Mouse (Mus musculus): Measurements from ENCODE around the gene A030003K21Rik. TPM values are rescaled to one million over a fixed set of nuclear protein-coding genes. Genes with fewer than 3 reads are reported as not detected.
"Not testable (repeated sequence)": the region's sequence is repeated elsewhere in the genome, so short reads cannot be mapped to it uniquely, and the experiment has no call there.

Gene A030003K21Rik
- total RNA-seq (2022) = not detected

DNA sequence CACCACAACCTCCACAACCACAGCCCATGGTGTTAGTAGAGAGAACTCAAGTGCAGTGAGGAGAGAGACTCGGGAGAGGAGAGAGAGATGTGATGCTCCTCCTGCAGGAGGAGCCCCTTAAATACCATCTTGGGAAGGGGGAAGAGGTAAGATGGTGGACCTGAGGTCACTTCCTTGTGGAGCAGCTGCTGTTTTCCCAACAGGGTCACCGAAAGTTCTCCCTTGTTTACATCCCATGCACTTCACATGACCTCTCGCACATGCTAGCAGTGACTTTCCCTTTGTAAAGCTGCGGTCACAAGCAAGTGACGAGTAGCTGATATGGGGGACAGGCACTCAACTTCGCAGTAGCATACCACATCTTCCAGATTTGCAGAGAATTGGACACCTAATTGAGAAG, at the start of gene A030003K21Rik:
A030003K21Rik (minus strand) TSS at position 94 of the 400 bp plus-strand sequence.
- DNase-seq = not testable (repeated sequence)

DNA sequence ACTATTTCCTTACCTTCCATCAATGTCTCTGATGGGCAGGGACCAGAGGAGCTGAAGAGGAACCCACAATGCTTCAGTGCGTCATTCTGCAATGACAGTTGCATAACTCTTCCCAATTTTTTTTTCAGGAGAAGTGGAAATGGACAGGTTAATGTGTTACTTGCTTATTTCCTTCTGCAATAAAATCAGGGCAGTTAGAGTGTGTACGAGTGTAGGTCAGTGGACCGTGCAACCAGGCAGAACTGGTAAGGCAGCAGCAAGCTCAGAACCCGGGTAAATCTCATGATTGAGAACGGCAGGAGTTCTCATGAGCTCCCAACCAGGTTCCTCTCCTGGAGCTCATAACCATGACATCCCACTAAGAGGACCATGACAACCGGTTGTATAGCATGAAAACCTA, 48.9 kb upstream of the A030003K21Rik start:
- no peak for DNase-seq

DNA sequence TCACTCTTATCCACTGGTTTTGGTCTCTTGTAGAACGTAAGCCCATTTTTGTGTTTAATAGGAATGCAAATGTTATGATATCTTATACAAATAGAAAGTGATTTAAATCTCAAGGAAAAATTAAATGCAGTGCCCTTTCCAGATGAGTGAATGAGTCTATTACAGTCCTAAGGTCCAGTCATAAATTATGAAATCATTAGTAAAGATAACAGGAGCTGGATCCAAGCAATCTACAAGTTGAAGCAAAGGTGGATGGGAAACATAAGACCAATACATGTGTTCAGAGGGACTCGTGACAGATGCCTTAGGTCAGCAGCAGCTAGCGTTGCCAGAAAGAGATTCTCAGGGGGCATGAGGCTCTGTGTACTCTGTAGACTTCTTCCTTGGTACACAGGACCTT, 48.4 kb upstream of the A030003K21Rik start:
- no peak for DNase-seq

DNA sequence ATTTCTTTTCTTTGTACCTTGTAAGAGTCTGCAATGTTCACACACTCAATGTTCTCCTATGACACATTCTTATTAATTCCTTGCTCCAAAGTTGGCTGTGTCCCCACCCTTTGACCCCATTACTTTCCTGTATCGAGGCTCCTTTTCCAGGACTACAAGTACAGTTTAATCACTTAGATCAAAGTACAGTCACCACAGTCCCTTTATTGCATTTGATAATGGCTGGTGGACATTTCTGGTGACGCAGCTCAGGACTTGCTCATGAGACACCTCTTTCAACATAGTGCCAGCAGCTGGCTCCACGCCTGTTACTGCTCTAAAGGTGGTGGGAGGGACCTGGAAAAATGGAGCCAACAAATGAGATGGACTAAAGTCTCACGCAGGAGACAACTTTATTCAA, 47.9 kb upstream of the A030003K21Rik start:
- DNase-seq = no peak

DNA sequence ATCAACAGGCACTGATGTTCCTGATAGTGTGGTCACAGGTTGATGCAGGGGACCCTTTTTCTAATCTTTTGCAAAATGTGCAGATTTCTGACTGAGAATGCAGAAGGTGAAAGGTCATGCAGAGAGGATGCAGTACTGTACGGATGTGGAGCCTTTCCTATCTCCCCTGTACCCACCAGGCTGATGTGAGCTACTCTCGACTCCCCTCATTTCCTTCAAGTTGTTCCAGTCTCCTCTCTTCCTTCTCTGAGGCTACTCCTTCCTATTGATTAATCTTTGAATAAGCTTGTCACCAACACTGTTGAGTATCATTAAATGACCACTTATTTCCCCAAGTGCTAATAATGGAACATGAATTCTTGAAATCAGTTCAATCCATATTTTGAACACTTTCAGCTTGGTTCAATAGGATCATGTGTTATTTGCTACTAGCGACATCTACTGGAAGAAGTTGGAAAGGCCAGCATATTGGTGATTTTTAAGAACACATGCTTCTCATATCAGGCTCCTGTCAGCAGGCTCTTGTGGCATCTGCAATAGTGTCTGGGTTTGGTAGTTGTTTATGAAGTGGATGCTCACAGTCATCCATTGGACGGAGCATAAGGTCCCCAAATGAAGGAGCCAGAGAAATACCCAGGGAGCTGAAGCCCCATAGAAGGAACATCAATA, 44.5 kb upstream of the A030003K21Rik start:
- no peak for DNase-seq

DNA sequence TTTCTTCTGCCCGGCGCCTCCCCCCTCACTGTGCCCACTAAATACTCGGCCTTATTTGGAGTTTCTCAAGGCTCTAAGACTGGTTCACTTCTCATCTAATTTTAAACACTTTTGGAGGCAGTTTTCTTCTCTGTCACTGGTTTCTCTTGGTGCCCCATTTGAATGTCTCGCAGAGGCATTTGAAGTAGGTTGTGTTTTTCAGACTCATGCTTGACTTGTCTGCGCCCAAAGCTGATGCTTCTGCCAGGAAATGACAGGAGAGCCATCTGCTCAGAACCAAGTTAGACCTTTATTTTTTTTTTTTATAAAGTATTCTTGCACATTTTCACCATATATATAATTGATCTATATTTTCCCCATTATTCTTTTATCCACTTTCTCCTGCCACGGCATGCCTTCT, 43.5 kb upstream of the A030003K21Rik start:
- DNase-seq = no peak

DNA sequence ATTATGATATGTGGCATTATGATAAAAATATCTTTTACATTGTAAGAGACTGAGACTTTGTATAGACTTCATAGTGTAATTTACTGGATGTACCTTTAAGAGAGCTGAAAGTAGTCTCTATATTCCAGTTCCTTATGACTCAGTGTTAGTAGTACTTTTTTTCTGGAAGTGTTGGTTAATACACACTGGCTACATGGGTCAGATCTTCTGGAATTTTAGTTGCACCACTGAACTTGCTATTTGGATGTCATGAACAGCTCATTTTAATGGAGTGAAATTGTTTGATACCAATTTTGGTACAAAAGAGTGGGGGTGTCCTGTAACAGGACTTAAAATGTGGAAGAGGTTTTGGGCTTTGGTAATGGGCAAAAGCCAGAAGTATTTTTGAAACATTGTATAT, 34.7 kb upstream of the A030003K21Rik start:
- DNase-seq = no peak

DNA sequence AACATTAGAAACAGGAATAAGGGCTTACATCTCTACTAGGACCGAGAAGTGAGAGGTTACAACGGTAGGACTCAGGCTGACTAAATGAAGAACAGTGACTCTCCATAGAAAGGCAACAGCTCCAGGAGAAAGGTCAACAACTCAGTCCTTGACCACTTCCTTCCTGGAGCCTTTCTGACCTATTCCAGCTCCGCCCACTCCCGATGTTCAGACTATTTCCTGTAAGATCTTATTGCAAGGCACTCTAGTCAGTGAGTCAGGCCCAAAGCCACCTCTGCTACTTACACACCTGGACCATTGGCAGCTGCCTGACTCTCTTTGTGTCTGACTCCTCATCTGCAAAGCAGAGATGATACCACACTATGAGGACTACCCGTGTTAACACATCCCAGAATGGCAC, 32.6 kb upstream of the A030003K21Rik start:
- DNase-seq = no peak

DNA sequence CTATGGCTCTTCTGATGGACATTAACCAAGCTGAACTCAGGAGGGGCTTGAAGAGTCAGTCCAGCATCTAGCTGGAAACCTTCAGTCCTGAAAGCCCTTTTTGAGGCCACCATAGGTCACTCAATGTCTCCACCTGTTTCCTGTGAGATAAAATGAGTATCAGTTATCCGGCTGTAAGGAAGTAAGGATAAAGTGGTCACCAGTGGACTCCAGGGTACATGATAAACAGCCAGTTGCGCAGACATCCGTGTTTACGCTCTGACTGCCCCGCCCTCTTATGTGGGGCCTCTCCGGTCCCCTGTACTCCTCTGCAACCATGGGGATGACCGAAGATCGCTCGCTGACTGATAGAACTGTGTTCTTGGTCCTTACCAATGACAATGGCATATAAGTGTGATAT, 31.2 kb upstream of the A030003K21Rik start:
- no peak for DNase-seq

DNA sequence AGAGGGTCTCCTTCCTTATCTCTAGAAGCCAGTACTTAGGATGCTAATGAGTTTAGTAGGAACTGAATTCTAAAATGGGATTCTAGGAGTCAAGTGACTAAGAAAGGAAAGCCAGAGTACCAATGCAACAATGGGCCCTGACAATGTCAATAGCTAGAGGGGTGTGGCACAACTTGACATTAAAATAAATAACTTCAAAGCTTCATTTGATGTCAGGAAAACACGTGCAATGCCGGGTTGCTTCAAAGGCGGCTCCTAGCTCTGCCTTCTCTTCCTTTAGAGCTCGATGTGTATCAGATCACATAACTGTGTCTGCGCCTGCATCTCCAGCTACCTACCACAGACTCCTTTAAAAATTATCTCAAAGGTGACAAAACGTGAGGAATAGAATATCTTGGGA, 30.7 kb upstream of the A030003K21Rik start:
- no peak for DNase-seq

DNA sequence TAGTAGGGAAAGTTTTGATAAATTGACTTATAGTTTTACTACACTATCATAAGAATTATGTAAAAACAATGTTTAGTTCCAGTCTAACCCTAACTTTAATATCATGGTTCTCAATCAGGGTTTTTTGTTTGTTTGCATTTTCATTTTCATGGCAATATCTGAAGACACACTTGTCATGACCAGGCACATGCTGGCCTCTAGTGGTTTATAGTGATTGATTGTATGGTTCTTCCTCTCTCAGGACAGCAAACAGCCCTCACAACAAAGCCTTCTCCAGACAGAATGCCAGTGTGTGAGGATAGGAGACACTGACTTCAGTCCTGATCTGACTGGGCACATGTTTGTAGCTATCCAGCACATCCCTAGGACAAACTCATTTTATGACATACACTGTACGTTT, 30.1 kb upstream of the A030003K21Rik start:
- no peak for DNase-seq

DNA sequence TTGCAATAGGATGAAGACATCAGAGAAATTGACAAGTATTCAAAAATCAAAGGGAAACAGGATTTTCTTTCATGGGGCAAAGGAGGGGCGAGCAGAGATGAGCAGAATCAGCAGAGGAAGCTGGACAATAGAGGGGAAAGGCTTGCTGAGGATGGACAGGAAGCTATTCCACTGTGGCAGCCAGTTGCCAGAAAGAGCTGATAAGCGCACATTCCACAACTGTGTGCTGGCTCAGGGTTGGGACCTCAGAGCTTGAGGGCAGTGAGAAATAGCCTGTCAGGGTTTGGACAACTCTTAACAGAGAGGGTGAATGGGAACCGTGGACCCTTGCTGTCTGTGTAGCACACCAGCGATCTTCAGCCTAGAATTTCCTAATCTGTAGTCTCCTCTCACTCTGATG, 28.9 kb upstream of the A030003K21Rik start:
- DNase-seq = peak; percentile 38

DNA sequence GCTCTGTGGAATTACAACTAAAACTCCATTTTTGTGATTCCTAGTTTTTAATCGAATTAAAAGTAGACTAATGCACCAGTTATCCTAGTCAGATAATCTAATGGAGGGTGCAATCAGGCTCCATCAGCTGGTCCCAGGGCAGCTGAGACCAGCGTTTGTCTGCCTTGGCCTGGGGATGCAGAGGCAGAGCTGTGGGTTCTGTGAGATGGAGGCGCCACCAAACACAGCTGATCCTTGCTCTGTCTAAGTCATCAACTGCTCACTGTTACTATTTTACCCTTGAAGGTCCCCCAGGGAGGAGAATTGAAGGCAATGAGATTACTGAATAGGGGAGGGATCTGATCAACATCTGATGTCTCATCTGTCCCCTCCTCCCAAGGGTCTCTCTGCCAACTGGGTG, 23.2 kb upstream of the A030003K21Rik start:
- DNase-seq = no peak

DNA sequence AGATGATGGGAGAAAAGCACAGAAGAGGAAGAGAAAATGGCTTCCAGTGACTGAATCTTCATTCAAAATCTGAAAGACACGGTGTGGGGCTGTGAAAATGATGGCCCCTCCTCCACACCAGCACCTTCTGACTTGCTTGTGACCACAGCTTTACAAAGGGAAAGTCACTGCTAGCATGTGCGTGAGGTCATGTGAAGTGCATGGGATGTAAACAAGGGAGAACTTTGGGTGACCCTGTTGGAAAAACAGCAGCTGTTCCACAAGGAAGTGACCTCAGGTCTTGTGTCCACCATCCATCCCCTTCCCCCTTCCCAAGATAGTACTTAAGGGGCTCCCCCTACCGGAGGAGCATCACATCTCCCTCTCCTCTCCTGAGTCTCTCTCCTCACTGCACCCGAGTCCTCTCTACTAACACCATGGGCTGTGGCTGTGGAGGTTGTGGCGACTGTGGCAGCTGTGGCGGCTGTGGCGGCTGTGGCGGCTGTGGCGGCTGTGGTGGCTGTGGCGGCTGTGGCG, 16.7 kb upstream of the A030003K21Rik start, which contains the start of gene Gm47955:
Gm47955 (plus strand) TSS at position 417 of the 516 bp plus-strand sequence.
- DNase-seq = no peak

DNA sequence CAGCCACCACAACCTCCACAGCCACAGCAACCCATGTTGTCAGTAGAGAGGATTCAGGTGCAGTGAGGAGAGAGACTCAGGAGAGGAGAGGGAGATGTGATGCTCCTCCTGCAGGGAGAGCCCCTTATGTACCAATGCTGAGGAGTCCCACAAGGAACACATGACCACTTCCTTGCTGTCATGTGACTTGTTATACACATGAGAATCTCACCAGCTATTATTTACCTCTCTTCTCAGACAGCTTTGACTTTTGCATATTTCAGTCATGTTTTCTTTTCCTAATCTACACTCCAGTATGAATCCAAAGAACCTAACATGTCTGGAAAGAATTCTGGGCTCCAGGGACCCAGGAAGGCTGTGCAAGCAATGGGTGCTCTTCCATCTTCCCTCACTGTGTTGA, 12.7 kb upstream of the A030003K21Rik start, which contains the start of gene Gm7544:
Gm7544 (minus strand) TSS at position 101 of the 400 bp plus-strand sequence.
- DNase-seq = not testable (repeated sequence)

DNA sequence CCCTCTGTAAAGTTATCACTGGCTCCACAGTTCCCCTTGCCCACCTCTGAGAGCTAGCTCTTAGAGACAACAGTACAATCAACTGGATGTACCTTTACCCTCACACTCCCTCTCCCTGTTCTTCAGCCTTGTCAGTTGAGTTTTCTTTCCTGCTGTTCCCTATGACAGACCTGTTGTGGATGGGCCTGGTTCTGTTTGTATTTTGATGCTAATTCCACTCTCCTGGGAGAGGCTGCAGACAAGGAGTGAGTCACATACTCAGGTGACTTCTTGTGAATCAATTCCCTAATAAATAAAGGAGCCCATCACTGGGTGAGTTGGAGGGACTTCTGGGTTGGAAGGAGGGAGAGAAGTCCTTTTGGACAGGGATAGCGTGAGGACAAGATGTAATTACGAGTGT, 5.4 kb upstream of the A030003K21Rik start:
- no peak for DNase-seq

DNA sequence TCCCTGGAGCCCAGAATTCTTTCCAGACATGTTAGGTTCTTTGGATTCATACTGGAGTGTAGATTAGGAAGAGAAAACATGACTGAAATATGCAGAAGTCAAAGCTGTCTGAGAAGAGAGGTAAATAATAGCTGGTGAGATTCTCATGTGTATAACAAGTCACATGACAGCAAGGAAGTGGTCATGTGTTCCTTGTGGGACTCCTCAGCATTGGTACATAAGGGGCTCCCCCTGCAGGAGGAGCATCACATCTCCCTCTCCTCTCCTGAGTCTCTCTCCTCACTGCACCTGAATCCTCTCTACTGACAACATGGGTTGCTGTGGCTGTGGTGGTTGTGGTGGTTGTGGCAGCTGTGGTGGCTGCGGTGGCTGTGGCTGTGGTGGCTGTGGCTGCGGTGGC, 2.8 kb upstream of the A030003K21Rik start:
- not testable (repeated sequence) for DNase-seq

DNA sequence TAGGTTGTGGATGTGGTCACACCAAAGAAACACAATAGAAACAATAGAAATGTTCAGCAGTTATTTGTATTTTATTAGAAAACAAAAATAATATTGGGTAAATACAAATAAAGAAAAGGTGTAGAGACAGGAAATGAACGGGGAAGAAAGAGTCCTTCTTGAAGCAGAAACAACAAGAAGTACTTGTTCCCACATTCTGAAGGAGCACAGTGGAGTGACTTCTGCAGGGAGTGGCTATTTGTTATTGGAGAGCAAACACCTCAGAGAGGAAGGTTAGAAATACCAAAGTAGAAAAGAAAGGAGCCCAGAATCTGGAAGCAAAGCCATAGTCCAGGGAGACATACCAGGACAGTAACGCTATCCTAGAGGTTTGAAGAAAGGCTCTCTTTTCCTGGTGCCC, 683 bp downstream of the A030003K21Rik start:
- not testable (repeated sequence) for DNase-seq

DNA sequence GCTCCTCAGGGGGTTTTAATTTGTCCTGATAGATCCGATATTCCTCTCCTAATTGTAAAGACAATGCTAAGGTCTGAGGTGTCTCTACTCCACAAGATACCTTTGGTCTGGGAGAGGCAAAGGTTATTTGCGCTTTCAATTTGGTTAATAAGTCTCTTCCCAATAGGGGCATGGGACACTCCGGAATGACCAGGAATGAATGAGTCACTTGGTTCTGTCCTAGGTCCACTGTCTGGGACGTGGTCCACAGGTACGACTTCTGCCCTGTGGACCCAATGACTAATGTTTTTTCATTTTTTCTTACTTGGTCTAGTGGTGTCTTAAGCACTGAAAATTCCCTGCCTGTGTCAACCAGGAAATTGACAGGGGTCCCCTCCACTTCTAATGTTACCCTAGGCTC, 4.5 kb downstream of the A030003K21Rik start:
- DNase-seq = no peak

DNA sequence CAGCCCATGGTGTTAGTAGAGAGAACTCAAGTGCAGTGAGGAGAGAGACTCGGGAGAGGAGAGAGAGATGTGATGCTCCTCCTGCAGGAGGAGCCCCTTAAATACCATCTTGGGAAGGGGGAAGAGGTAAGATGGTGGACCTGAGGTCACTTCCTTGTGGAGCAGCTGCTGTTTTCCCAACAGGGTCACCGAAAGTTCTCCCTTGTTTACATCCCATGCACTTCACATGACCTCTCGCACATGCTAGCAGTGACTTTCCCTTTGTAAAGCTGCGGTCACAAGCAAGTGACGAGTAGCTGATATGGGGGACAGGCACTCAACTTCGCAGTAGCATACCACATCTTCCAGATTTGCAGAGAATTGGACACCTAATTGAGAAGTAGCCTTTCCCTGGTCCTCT, 11.9 kb downstream of the A030003K21Rik start, which contains the start of gene Gm6217:
Gm6217 (minus strand) TSS at position 74 of the 400 bp plus-strand sequence.
- DNase-seq = not testable (repeated sequence)

DNA sequence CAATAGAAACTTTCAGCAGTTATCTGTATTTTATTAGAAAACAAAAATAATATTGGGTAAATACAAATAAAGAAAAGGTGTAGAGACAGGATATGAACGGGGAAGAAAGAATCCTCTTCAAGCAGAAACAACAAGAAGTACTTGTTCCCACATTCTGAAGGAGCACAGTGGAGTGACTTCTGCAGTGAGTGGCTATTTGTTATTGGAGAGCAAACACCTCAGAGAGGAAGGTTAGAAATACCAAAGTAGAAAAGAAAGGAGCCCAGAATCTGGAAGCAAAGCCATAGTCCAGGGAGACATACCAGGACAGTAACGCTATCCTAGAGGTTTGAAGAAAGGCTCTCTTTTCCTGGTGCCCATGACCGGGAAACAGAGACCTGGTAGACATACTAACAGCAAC, 12.6 kb downstream of the A030003K21Rik start:
- DNase-seq = not testable (repeated sequence)

DNA sequence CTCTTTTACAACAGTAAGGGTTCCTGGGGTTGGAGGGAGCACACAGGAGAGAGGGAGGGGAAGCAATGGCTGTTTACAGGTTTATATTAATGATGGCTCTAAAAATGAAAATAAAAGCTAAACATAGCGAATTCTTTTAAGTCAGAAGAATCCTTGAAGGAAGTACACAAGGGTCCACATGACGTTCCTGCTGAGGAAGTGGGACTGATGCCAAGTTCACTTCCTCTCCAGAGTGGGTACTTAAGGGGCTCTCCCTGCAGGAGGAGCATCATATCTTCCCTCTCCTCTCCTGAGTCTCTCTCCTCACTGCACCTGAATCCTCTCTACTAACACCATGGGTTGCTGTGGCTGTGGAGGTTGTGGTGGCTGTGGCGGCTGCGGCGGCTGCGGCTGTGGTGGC, 18.5 kb downstream of the A030003K21Rik start, which contains the start of gene A030014E15Rik:
A030014E15Rik (plus strand) TSS at position 268 of the 400 bp plus-strand sequence.
- DNase-seq = no peak

DNA sequence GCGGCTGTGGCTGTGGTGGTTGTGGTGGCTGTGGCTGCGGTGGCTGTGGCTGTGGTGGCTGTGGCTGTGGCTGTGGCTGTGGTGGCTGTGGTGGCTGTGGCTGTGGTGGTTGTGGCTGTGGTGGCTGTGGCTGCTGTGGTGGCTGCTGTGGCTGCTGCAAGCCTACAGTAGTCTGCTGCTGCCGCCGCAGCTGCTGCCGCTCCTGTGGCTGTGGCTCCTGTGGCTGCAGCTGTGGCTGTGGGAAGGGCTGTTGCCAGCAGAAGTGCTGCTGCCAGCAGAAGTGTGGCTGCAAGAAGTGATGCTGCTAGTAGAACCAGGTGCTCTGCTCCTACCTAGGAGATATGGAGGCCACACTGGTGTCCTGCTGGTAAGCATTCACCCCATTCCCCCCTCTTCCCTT, 29.8 kb downstream of the A030003K21Rik start:
- not testable (repeated sequence) for DNase-seq

DNA sequence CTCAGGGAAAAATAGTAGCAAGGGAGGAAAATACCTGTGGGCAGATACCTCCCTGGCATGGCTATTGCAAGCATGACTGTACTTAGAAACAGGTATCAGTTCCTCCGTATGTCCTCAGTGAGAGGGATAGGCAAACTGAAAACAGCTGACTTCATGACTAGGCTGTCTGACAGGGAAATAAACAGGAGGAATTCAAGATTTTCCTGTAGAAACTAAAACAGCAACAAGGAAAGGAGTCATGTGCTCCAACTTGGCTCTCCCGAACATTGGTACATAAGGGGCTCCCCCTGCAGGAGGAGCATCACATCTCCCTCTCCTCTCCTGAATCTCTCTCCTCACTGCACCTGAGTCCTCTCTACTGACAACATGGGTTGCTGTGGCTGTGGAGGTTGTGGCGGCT, 30.2 kb downstream of the A030003K21Rik start, which contains the start of gene A030005L19Rik:
A030005L19Rik (plus strand) TSS at position 301 of the 400 bp plus-strand sequence.
- DNase-seq = no peak

Data from adrenal gland, adult 8-10 months (tissue).